Mouse (Mus musculus): Measurements from ENCODE around the gene 4930452B06Rik. TPM values are rescaled to one million over a fixed set of nuclear protein-coding genes. Genes with fewer than 3 reads are reported as not detected.

4930452B06Rik gene
- polyA plus RNA-seq, 1 experiment from 2014 or later, result 2.9 TPM

DNA sequence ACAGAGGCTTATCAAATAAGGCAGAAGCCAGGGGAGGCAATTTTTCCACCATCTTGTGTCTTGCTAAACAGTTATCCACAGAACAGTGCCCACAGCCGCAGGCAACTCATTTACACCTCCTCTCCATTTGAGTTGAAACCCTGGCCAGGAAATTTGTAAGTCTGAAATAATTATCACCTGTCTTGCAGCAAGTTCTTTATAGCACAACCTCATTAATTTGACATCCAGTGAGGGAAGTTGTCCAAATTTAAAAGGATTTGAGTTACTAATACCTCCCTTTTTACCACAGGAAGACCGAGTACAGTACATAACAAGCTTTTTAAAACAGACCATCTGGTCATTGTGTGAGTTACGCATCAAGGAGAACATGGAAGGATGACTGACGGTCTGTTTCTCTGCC lies 154.8 kb downstream of the 4930452B06Rik start:
- H3K4me1 ChIP-seq (ENCODE audit: insufficient read depth), result no peaks in the 10 kb centered on the region
- no peaks in the 10 kb centered on the region for H3K27me3 ChIP-seq (ENCODE audit: insufficient read depth, low read length)
- no peaks in the 10 kb centered on the region for H3K9me3 ChIP-seq (ENCODE audit: low read length)
- H3K36me3 ChIP-seq (replicated peaks; ENCODE audit: insufficient read depth, low read length), result no peaks in the 10 kb centered on the region
- no peak overlapping the region for H3K4me2 ChIP-seq (ENCODE audit: low read depth, low read length)
- DNase-seq (no peak), ATAC-seq (no peak)
- H3K4me3 ChIP-seq (ENCODE audit: low read depth, low read length), result no peak overlapping the region
- no peak overlapping the region for H3K27ac ChIP-seq (ENCODE audit: low read depth)
- H3K9ac ChIP-seq (replicated peaks), result no peak overlapping the region
- TF ChIP-seq EP300 (IDR thresholded peaks at IDR 0.05; ENCODE audit: low read depth), result no peak
- 71% methylated on average over 4 of the region's 4 CpGs for WGBS (ENCODE audit: insufficient replicate concordance)

DNA sequence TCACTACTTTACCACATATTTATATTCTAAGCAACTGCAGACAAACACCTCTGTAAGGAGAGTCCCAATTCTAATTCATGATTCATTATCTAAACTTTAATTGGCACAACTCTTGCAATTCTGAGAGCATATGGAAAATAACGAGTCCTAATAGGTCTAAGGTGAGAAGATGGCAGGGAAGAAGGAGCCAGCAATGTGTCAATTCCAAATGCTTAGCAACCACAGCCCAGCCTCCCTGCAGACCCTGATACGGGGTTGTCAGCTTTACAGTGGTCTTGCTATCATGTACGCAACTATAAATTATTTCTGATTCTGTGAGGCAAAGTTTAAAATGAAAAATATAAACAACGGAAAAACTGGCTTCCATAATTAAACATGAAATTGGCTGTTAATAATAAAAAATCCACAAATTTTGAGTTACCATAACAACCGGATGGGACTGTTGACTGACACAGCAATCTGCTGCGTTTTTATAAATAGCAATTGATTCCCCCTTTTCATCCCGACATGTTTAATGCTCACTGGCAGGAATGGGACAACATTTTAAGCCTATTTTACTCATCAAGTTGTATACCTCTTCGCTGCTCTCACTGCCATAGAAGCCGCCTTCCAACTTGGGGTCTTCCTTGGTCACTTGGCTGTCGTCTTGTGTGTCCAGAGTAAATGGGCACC lies 155.6 kb downstream of the 4930452B06Rik start:
- H3K4me1 ChIP-seq (ENCODE audit: insufficient read depth), result no peaks in the 10 kb centered on the region
- 85% methylated on average over 10 of the region's 10 CpGs for WGBS (ENCODE audit: insufficient replicate concordance)
- DNase-seq, result no peak
- no peak for ATAC-seq
- H3K36me3 ChIP-seq (replicated peaks; ENCODE audit: insufficient read depth, low read length), result no peaks in the 10 kb centered on the region
- H3K9ac ChIP-seq (replicated peaks), result no peak overlapping the region
- no peaks in the 10 kb centered on the region for H3K9me3 ChIP-seq (ENCODE audit: low read length)
- H3K4me2 ChIP-seq (ENCODE audit: low read depth, low read length), result no peak overlapping the region
- H3K27me3 ChIP-seq (ENCODE audit: insufficient read depth, low read length), result no peaks in the 10 kb centered on the region
- no peak for TF ChIP-seq EP300 (IDR thresholded peaks at IDR 0.05; ENCODE audit: low read depth)
- TF ChIP-seq CTCF (IDR thresholded peaks at IDR 0.05; ENCODE audit: low read depth), result no peak
- H3K4me3 ChIP-seq (ENCODE audit: low read depth, low read length), result no peak overlapping the region
- no peak overlapping the region for H3K27ac ChIP-seq (ENCODE audit: low read depth)

GRCm38 (mm10) chr14:8508669-8509068 lies 157.4 kb downstream of the 4930452B06Rik start:
- DNase-seq, result no peak
- no peaks in the 10 kb centered on the region for H3K27me3 ChIP-seq (ENCODE audit: insufficient read depth, low read length)

DNA sequence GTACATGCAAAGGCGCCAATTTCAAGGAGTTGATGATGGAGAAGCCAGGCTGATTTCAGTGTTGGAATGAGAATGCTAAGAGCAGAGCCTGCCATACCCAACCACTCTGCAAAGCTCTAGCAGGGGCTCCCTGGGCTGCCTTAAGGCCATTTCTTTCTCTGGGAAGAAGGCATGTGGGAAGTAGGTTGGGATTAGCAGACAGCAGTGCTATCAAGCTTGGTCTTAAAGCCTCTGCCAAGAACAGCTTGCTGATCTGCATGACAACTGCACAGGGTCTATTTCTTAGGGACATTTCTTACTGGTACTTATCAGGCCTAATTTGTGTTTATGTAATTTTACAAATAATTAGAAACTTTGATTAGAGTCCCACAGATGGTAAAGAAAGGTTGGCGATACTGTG lies 161.8 kb downstream of the 4930452B06Rik start:
- no peak overlapping the region for H3K9ac ChIP-seq (replicated peaks)
- ATAC-seq (no peak), DNase-seq (no peak)
- H3K4me2 ChIP-seq (ENCODE audit: low read depth, low read length), result no peak overlapping the region
- no peak overlapping the region for H3K27ac ChIP-seq (ENCODE audit: low read depth)
- TF ChIP-seq CTCF (IDR thresholded peaks at IDR 0.05; ENCODE audit: low read depth), result no peak
- TF ChIP-seq EP300 (IDR thresholded peaks at IDR 0.05; ENCODE audit: low read depth), result no peak
- no peaks in the 10 kb centered on the region for H3K4me1 ChIP-seq (ENCODE audit: insufficient read depth)
- 75% methylated on average over 2 of the region's 2 CpGs for WGBS (ENCODE audit: insufficient replicate concordance)
- no peaks in the 10 kb centered on the region for H3K9me3 ChIP-seq (ENCODE audit: low read length)
- H3K27me3 ChIP-seq (ENCODE audit: insufficient read depth, low read length), result no peaks in the 10 kb centered on the region
- H3K36me3 ChIP-seq (replicated peaks; ENCODE audit: insufficient read depth, low read length), result no peaks in the 10 kb centered on the region
- H3K4me3 ChIP-seq (ENCODE audit: low read depth, low read length), result no peak overlapping the region

More at GRCm38 (mm10) chr14:8508669-8509068, 157.4 kb downstream of the 4930452B06Rik start:
- Histone ChIP-seq H3K9me3 (ENCODE audit: low read length) (no peaks in the 10 kb centered on the region), H3K4me2 (ENCODE audit: low read depth, low read length) (no peak overlapping the region), H3K36me3 (replicated peaks; ENCODE audit: insufficient read depth, low read length) (no peaks in the 10 kb centered on the region), H3K4me3 (ENCODE audit: low read depth, low read length) (no peak overlapping the region), H3K9ac (replicated peaks) (no peak overlapping the region), H3K27ac (ENCODE audit: low read depth) (no peak overlapping the region), H3K4me1 (ENCODE audit: insufficient read depth) (no peaks in the 10 kb centered on the region)
- TF ChIP-seq EP300 (IDR thresholded peaks at IDR 0.05; ENCODE audit: low read depth) (no peak), CTCF (IDR thresholded peaks at IDR 0.05; ENCODE audit: low read depth) (no peak)
- no peak for ATAC-seq

DNA sequence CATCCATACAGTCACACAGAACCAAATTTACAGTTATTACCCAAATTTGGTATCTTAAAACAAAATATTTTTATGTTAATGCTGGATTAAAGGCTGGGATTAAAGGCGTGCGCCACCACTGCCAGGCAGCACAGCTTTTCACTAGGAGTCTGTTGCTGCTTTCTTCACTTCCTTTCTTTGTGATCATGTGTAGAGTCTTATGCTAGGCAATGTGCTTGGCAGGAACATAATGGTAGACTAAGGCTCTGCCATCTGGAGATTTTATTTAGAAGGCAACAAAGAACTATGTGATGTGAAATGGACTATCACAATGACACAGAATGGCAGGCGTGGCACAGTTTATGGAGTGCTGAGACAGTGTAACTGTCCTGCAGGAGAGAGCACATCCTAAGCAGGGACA lies 162.7 kb downstream of the 4930452B06Rik start:
- Histone ChIP-seq H3K4me3 (ENCODE audit: low read depth, low read length) (no peak overlapping the region), H3K4me1 (ENCODE audit: insufficient read depth) (no peaks in the 10 kb centered on the region), H3K27ac (ENCODE audit: low read depth) (no peak overlapping the region), H3K4me2 (ENCODE audit: low read depth, low read length) (no peak overlapping the region), H3K36me3 (replicated peaks; ENCODE audit: insufficient read depth, low read length) (no peaks in the 10 kb centered on the region), H3K9ac (replicated peaks) (no peak overlapping the region), H3K27me3 (ENCODE audit: insufficient read depth, low read length) (no peaks in the 10 kb centered on the region), H3K9me3 (ENCODE audit: low read length) (no peaks in the 10 kb centered on the region)
- no peak for DNase-seq
- WGBS (ENCODE audit: insufficient replicate concordance), result 84% methylated on average over 3 of the region's 3 CpGs
- ATAC-seq, result no peak
- TF ChIP-seq CTCF (IDR thresholded peaks at IDR 0.05; ENCODE audit: low read depth) (no peak), EP300 (IDR thresholded peaks at IDR 0.05; ENCODE audit: low read depth) (no peak)

- TF ChIP-seq CTCF (IDR thresholded peaks at IDR 0.05; ENCODE audit: low read depth) (no peak), EP300 (IDR thresholded peaks at IDR 0.05; ENCODE audit: low read depth) (no peak)
- Histone ChIP-seq H3K4me3 (ENCODE audit: low read depth, low read length) (no peak overlapping the region), H3K36me3 (replicated peaks; ENCODE audit: insufficient read depth, low read length) (no peaks in the 10 kb centered on the region), H3K9me3 (ENCODE audit: low read length) (no peaks in the 10 kb centered on the region), H3K27ac (ENCODE audit: low read depth) (no peak overlapping the region), H3K4me1 (ENCODE audit: insufficient read depth) (no peaks in the 10 kb centered on the region), H3K27me3 (ENCODE audit: insufficient read depth, low read length) (no peaks in the 10 kb centered on the region), H3K4me2 (ENCODE audit: low read depth, low read length) (no peak overlapping the region), H3K9ac (replicated peaks) (no peak overlapping the region)
- 78% methylated on average over 5 of the region's 5 CpGs for WGBS (ENCODE audit: insufficient replicate concordance)
- DNase-seq, result no peak
- ATAC-seq, result no peak
Observed at GRCm38 (mm10) chr14:8502496-8502895, 163.5 kb downstream of the 4930452B06Rik start.

GRCm38 (mm10) chr14:8495691-8496090 lies 170.3 kb downstream of the 4930452B06Rik start:
- Histone ChIP-seq H3K4me1 (ENCODE audit: insufficient read depth) (no peaks in the 10 kb centered on the region), H3K9me3 (ENCODE audit: low read length) (no peaks in the 10 kb centered on the region), H3K36me3 (replicated peaks; ENCODE audit: insufficient read depth, low read length) (no peaks in the 10 kb centered on the region), H3K9ac (replicated peaks) (no peak overlapping the region), H3K27ac (ENCODE audit: low read depth) (no peak overlapping the region), H3K27me3 (ENCODE audit: insufficient read depth, low read length) (no peaks in the 10 kb centered on the region), H3K4me2 (ENCODE audit: low read depth, low read length) (no peak overlapping the region), H3K4me3 (ENCODE audit: low read depth, low read length) (no peak overlapping the region)
- DNase-seq, result no peak
- ATAC-seq, result no peak
- TF ChIP-seq EP300 (IDR thresholded peaks at IDR 0.05; ENCODE audit: low read depth) (no peak), CTCF (IDR thresholded peaks at IDR 0.05; ENCODE audit: low read depth) (no peak)
- 75% methylated on average over 2 of the region's 2 CpGs for WGBS (ENCODE audit: insufficient replicate concordance)
